Mouse (Mus musculus): ENCODE results near the gene Entpd3.

The Entpd3 gene

DNA sequence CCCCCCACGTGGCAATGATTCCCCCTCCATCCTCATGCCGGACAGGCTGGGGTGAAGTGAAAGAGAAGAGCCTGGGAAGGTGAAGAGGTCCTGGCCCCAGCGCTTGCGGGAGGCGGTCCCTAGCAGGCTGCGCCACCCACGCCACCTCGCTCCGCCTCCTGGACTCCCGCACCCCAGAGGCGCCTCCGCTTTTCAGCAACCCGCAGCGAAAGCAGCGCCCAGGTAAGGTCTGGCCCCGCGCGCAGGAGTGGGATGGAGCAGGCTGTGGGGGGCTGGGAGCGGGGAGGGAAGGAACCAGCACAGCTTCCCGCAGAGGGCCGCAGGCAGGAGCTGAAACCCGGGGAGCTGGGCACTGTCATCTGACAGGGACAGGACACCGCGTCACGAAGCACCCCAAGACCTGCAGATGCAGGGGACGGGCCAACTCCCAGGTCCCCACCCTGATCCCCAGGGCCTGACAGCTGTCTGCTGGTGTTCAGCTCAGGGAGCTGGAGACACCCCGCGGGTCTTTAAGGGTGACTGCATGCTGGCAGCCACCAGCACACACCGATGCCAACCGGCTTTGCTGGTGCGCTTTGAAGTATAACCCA, at the start of gene Entpd3:
Entpd3 (plus strand) TSS at position 157 of the 590 bp plus-strand sequence.
- peak; percentile 50 for DNase-seq (ENCODE audit: low read depth, low spot score)

DNA sequence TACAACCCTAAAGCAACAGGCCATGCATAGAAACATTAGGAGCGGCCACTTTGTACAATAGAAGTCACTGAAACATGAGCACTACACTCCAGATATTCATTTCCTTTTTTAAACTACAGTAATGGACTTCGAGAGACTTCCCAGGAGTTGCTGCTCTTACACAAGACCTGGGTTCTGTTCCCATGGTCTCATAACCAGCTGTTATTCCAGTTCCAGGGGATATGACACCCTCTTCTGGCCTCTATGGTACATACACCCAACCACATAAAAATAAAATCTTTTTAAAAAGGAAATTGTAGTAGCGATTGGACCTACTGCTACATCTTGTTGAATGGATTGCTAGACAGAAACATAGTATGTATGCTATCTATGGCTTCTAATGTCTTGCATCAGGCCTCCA, 48.1 kb upstream of the Entpd3 start:
- DNase-seq (ENCODE audit: low read depth, low spot score): no peak

DNA sequence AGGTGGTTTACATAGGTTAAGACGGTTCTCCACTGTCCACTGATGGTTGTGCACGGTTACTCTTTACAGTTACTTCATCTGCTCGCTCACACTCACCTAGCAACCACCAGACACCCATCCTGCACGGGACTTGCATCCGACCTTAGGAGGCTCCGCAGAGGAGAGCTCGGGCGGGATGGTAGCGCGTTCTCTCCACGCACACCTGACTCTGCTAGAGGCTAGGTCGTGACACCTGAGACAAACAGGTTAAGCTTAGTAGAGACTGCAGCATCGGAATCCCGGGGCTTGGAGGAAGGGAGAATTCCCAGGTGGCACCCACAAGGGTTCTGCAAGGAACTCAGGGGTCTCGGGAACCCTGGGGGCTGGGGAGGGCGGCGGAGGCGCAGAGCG, 47.6 kb upstream of the Entpd3 start, which contains the start of gene Eif1b:
Eif1b (plus strand) TSS at position 223 of the 390 bp plus-strand sequence.
- DNase-seq (ENCODE audit: low read depth, low spot score): no peak

DNA sequence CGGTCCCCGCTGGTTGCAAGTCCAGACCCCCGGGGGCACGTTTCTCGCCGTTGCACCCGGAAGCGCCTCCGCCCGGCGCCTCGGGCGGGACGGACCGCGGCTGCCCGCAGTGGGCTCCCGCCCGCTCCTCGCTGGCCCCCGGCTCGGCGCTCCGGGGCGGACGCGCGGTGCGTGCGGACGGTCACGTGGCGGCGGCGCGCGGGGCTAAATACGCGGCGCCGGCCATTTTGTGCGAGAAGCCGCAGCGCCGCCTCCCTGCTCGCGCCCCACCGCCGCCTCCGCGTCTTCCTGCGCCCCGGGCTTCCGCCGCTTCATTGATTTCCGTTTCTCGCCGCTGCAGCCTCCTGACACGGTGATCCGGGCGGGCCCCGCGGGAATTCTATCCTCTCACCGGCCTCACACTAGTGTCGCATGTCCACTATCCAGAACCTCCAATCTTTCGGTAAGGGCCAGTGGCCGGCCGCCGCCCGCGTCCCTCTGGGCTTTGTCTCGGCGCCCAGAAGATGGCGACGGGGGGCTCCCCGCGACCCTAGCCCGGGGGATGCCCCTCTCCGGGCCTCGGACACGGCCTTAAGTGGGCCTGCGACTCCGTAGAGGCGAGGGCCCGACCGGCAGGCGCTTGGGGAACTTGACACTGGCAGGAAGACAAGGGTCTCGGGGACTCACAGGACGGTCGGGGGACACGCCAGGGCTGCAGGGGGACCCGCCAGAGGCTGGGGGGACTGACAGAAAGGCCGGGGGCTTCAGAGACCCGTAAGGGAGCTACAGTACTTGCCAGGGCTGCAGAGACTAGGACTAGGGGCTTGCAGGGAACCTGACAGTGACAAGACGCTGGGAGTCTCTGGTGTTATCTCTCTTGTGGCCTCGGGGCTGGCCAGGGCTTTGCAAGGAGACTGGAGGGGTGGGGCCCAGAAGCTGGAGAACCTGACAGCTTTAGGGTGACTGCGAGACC, 46.9 kb upstream of the Entpd3 start:
- peak; percentile 94 for DNase-seq (ENCODE audit: low read depth, low spot score)

DNA sequence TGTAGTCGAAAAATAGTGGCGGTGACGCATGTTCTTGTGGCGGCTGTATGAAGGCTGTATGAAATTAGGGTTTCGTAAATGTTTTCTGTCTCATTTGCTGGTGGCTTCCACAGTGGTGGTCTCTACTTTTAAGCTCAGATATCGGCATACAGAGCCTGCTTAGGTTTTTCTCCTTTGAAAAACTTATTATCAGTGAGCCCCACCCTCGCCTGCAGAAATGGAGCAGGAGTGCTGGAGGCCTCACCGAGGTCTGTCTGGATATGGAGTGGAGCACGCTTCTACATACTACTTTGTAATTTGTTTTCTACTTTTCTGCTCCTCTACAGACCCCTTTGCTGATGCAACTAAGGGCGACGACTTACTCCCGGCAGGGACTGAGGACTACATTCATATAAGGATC, 45.8 kb upstream of the Entpd3 start:
- no peak for DNase-seq (ENCODE audit: low read depth, low spot score)

DNA sequence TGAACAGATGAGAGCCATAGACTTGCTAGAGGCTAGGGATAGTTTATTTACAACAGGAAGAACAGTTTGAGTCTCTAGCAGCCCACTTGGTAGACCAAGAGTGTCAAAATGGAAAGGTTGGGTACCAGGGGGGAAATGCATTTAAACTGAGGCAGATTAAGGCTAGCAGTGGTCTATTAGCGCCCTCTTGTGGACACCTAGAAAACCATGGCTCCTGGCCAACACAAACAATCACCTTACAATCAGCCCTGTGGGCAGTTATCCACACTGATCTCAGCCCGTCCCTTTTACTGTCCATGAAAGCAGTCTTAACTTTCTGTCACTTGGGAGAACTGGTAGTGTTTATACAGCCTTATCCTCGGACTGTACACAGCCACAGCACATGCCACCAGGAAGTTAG, 42.9 kb upstream of the Entpd3 start:
- DNase-seq (ENCODE audit: low read depth, low spot score): peak; percentile 89

DNA sequence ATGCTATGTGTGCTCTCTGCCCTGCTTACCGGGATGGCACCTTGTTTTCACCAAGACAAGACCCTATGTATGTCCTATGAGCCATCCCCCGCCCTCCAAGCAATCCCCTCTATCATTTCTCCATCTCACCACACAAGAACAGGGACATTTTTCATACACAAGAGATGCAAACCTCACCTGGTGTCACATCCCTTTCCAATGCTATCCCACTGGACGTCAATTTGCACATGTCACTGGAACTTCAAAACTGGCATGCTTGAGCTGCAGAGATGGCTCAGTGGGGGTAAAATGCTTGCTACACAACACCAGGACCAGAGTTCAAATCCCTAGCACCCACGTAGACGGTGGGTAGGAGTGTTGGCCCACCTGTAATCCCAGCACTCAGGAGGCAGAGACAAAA, 41.6 kb upstream of the Entpd3 start:
- DNase-seq (ENCODE audit: low read depth, low spot score): no peak

DNA sequence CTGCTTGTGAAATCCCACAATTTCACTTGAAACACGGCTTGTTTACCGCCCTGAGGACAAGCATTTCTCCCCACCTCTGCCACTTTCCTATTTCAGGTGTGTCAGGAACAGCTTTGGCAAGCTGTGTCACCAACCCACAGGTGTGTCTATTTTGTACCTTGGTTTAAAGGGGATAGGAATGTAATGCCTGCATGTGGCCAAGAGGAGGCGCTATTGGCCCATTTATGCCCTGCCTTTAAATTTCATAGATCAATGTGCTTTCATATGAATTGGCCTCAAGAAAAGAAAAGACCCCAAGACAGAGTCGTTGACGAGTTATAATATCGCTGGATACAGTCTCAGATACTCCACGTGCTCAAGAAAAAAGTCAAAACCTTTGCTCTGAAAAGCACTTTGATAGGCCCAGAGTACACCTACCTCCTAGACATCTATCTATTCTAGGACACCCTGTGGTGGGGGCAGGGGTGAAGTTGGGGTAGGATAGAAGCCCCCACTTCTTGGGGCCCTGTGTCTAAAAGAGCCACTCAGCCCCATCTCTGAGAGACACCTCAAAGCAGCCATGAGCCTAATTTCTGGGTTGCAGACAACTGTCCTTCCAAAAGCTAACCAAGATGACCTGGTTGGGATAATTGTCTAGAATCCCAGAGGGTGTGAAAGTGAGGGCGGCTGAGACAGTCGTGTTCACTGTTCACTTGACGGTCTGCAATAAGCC, 38.3 kb upstream of the Entpd3 start:
- DNase-seq (ENCODE audit: low read depth, low spot score): no peak

DNA sequence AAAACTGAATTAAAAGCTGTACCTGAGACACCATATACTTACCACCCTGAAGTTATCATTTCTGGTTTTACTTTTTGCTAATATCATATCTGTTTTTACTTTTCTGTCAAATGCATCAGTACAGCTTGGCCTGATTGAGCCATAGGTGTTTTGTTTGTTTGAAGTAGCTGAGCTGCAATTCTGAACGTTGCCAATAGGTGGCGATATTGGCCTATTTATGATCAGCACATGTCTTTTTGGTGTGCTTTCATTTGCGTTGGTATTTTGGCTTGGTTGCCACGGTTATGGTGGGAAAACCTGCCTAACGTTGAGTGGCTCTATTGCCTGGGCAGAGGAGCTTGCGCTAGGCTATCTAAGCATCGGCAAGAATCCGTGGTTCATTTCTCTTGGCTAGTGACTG, 37.6 kb upstream of the Entpd3 start:
- DNase-seq (ENCODE audit: low read depth, low spot score): peak; percentile 94

DNA sequence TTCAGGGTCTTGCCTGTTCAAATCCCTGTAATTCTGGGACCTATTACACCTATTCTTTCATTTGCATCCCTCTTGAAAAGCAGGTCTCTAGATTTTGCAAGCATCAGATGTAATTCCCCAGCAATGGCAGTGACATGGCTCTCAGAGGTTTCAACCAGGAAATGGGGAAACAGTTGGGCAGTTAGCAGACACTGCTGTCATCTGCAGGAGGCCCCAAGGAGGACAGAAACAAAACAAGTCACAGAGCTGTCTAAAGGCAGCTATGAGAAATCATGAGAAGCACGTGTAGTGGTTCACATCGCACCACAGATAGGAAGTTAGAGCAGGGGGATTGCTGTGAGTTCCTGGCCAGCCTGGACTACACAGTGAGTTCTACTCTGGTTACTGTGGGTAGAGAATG, 35.2 kb upstream of the Entpd3 start:
- no peak for DNase-seq (ENCODE audit: low read depth, low spot score)

DNA sequence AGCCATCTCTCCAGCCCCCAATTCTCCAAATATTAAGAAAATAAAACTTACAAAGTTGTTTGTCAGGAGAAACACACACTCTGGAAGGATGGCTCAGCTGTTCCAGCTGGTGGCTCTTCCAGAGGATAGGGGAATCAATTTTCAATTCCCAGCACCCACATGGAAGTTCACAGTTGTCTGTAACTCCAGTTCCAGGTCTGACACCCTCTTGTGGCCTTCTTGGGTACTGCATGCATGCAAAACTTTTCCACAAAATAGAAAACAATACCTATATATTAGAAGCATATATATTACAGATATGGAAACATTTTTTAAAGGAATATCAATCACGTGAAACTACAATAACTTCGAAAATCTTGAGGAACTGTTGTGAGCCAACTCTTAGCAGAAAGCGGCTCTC, 27.8 kb upstream of the Entpd3 start:
- no peak for DNase-seq (ENCODE audit: low read depth, low spot score)

DNA sequence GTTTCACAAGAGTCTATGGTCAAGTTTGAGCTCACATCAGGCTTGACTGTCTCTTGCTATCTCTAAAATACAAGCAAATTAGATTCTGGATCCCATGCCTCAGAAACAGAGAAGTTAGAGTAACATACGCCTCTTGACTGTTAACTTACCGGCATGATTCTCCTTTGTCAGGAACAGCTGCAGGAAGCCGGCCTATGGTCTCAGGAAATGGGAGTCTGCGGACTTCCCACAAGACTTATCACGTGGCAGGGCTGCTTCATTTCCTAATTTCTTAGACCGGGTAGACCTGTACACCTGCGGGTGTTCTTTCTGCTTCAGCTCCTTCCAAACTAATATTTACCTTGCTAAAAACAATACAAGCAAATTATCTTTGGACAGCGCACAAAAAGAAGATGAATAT, 22.9 kb upstream of the Entpd3 start:
- DNase-seq (ENCODE audit: low read depth, low spot score): no peak

DNA sequence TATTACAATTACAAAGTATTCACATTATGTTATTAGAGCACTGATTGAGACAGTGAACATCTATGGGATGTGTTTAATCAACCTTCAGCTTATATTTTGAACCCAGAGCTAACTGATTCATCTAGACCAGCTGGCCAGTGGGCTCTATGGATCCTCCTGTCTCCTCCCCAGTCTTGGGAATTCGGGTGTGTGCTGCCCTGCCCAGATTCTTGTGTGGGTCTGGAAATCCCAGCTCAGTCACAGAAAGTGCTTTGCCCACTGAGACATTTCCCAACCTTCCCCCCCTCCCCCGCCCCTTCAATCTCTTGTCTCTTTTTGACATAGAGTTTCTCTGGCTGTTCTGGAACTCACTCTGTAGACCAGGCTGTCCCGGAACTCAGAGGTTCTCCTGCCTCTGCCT, 20.7 kb upstream of the Entpd3 start:
- DNase-seq (ENCODE audit: low read depth, low spot score): no peak

DNA sequence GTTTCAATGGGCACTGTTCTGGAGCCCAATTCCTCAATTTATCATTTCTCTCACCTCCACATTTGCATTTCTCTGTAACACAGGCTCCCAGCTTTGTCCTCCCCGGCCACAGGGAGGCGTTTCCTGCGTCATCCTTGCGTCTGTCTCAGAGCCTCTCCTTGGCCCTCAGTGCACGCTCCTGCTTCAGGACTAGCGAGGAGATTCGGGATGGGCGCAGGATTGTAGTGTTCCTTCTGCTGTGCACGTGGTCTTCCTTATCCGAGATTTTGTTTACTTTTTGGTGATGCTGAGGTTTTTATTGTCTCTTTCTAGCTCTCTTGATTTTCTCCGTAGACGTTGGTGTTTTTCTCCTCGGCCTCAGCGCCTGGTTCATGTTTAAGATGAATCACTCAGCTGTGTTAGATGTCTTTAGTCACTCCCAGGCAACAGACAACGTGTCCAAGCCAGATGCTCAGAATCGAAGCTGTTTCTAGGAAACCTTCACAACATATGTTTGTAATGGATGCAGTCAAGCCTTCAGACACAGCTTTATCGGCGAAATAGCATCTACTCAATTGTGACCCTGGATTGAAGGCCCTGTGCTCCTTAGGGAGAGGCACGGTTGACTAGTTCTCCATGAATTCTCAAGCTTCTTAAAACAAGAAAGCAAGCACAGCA, 20.0 kb upstream of the Entpd3 start:
- DNase-seq (ENCODE audit: low read depth, low spot score): peak; percentile 79

DNA sequence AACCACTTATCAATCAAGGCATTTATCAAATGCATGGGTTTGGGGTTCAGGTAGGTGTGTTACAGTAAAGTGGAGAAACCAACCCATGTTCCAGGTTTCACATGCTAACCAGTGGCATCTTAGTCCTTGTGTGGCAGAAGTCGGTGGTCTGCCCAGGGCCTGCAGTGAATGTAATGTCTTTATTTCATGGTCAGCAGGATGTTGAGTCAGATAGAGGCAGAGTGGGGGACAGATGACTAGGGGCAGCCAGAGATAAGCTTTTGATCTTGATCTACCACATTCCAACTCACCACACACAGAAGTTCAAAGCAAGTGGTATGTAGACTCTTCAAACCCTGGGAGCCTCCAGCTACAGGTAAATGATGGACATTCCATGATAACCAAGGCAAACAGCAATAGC, 18.5 kb upstream of the Entpd3 start:
- no peak for DNase-seq (ENCODE audit: low read depth, low spot score)

DNA sequence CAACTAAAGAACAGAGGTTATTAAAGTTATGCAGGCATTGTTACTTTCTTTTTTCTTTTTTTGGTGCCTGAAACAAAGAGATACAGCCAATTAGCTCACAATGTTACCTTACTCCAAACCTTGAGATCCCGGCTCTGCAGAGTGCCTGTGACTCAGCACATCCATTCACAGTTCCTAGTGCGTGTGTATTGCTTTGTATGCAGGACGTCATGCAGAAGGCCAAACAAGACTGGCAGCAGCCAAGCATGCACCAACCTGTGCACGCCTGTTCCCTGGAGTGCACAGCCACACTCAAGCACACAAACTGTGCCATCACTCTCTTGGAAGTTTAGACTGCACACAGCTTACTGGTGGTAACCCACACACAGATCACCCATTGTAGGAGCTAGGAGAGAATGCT, 12.3 kb upstream of the Entpd3 start:
- peak; percentile 26 for DNase-seq (ENCODE audit: low read depth, low spot score)

DNA sequence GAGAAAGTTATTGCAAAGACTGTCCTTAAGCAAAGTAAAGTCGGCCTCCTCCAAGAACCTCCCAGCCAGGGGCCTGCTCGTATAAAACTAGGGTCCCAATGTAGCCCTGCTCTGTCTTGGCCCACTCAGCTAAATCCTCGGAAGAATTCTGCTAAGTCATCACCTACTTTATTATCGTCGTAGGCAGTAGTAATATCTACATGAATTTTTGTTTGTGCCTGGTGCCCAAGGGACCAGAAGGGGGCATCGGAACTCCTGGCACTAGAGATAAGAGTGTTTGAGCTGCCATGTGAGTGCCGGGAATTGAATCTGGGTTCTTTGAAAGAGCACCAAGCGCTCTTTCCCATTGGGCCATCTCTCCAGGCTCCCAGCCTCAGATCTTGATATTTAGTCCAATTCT, 11.7 kb upstream of the Entpd3 start:
- DNase-seq (ENCODE audit: low read depth, low spot score): no peak

DNA sequence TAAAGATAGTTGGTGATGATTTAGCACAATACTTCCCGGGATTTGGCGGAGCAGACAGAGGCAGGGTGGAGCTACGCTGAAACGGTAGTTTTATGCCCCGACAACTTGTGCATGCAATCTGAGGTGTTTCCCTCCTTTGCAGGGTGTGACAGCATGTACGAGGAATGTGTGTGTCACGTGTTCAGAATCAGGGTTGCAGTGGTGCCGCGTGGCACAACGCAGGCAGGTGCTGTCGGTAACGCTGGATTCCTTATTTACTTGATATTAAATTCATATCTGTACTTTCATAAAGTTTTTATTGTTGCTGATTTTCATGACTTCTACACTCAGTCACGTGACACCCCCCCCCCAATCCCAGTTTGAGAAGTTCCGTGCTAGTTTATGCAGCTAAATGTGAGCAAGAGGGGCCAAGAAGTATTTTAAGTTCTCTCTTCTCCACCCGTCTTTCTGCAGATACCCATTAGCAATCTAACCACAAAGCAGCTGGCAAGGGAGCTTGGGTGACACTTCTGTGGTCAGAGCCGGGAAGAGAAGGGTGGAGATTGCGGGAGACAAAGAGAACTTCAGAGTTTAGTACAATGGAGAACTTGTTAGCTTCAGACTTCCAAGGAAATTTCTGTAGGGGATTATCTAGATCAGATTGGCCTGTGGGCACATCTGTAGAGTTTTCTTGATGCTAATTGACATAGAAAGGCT, 10.7 kb upstream of the Entpd3 start:
- no peak for DNase-seq (ENCODE audit: low read depth, low spot score)

DNA sequence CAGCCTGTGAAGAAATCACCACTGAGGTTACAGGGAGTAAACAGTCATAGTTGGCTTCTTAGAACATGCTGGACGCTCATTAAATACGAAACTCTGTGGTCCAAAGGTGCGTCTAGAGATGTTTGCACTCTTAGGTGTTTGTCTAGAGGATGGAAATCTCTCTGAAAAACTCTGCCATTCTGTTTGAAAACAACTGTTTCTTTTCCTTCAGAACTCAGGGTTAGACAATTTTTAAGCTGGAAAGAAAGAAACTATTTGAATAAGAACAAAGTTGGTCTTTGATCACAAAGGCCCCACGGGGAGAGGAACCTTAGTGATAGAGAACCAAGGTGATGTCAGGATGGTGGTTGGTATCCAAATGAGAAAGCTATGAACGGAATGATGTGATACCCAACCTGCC, 9.1 kb upstream of the Entpd3 start:
- DNase-seq (ENCODE audit: low read depth, low spot score): no peak

DNA sequence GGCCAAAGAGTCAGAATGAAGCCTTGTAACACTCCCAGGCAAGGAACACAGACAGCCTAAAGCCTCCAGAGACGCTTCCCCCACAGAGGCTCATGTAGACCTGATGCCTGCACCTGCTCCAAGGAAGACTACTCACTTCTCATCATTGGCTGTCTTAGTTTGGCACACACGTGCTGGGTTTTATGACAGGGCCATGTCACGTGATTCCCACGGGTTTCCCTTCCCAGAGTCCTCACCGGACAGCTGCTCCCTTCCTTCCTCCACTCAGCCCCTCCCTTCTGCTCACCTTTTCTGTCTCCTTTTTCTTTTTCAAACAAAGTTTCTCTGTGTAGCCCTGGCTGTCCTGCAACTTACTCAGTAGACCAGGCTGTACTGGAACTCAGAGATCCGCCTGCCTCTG, 7.6 kb upstream of the Entpd3 start:
- DNase-seq (ENCODE audit: low read depth, low spot score): no peak

DNA sequence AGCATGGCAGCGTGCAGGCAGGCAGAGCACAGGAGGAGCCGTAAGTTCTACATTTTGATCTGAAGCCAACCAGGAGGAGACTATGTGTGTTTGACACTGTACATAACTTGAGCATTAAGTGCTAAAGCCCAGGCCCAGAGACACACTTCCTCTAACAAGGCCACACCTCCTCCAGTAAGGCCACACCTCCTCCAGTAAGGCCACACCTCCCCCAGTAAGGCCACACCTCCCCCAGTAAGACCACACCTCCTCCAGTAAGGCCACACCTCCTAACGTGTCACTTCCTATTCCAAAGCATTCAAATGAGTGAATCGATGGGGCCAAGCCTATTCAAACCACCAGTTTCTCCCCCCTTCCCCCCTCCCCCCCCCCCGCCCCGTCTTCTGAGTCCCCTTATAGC, 6.9 kb upstream of the Entpd3 start:
- DNase-seq (ENCODE audit: low read depth, low spot score): no peak

Measured in brain, adult 2 months (tissue).